Mouse (Mus musculus) limb, embryonic 15.5 days (tissue): ENCODE measurements around the gene Ctnna3. TPM values are rescaled to one million over a fixed set of nuclear protein-coding genes. Genes with fewer than 3 reads are reported as not detected.

Experiments
- ATAC-seq: fragments of 200-750 bp; cut with Nextera tagmentation; 2 replicates; pipeline ENCODE4 v1.8.0; 2017; ENCODE audit warnings: low read depth, moderate TSS enrichment; ENCODE audit not compliant: insufficient number of reproducible peaks, low FRiP score, low TSS enrichment
- H3K27ac ChIP-seq: fragments of 300-500 bp; sonication (generic); 2 replicates; pipeline ENCODE4 v1.5.1; 2015; ENCODE audit warnings: moderate library complexity, mild to moderate bottlenecking, inconsistent platforms
- H3K27me3 ChIP-seq: fragments of 300-500 bp; sonication (generic); 2 replicates; pipeline ENCODE4 v1.6.1; 2015; ENCODE audit warnings: inconsistent platforms
- H3K36me3 ChIP-seq: fragments of 300-500 bp; sonication (generic); 2 replicates; pipeline ENCODE4 v1.6.1; 2015; ENCODE audit warnings: inconsistent platforms
- H3K4me1 ChIP-seq: fragments of 300-500 bp; sonication (generic); 2 replicates; pipeline ENCODE4 v1.6.1; 2015; ENCODE audit warnings: inconsistent platforms
- H3K4me2 ChIP-seq: fragments of 300-500 bp; sonication (generic); 2 replicates; pipeline ENCODE4 v1.6.1; 2015; ENCODE audit warnings: mild to moderate bottlenecking, inconsistent platforms
- H3K4me3 ChIP-seq: fragments of 300-500 bp; sonication (generic); 2 replicates; pipeline ENCODE4 v1.5.1; 2015; ENCODE audit warnings: mild to moderate bottlenecking, inconsistent platforms
- H3K9ac ChIP-seq: fragments of 300-500 bp; sonication (generic); 2 replicates; pipeline ENCODE4 v1.6.1; 2015; ENCODE audit warnings: inconsistent platforms
- H3K9me3 ChIP-seq: fragments of 300-500 bp; sonication (generic); 2 replicates; pipeline ENCODE4 v1.6.1; 2016; ENCODE audit warnings: inconsistent platforms
- WGBS: fragments of 180-500 bp; shearing (Covaris S2); methylation state at CpG from one replicate; pipeline ENCODE4 v1.1.7; 2015; 5-methylcytosine and 5-hydroxymethylcytosine counted together
- polyA plus RNA-seq: library from polyadenylated mRNA; unstranded; fragments of >200 nt; fragmentation: Nextera tagmentation; extraction: Ambion mirVana; gene quantifications from 2 replicates; pipeline ENCODE4 v1.2.1, GENCODE M21; 2015

The Ctnna3 gene
- polyA plus RNA-seq, 1 experiment from 2014 or later = 0.95 TPM

DNA sequence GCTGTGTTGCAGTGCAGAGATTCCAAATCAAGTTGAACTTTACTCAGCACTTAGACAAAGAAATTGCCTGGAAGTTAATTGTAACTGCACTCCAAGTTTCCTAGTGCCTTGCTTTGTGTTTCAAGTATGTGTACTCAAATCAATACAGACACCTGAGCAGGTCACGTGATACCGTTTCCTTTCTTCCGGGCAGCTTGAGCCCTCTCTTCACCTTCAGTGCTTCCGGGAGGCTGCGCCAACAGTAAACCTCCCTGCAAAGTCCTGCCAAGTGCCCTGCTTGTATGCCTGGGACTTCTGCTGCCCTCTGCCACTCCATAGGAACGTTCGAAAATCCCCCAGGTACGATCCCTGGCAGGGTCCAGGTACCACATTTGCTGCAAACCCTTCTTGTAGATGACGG is 223.0 kb downstream of the Ctnna3 start:
- Histone ChIP-seq H3K9ac (no peak overlapping the region), H3K36me3 (no peaks in the 10 kb centered on the region), H3K9me3 (no peaks in the 10 kb centered on the region), H3K27me3 (no peaks in the 10 kb centered on the region), H3K4me2 (no peak overlapping the region), H3K4me1 (no peaks in the 10 kb centered on the region), H3K4me3 (no peak overlapping the region), H3K27ac (no peak overlapping the region)
- WGBS = 70% methylated on average over 9 of the region's 9 CpGs
- ATAC-seq = no peak

DNA sequence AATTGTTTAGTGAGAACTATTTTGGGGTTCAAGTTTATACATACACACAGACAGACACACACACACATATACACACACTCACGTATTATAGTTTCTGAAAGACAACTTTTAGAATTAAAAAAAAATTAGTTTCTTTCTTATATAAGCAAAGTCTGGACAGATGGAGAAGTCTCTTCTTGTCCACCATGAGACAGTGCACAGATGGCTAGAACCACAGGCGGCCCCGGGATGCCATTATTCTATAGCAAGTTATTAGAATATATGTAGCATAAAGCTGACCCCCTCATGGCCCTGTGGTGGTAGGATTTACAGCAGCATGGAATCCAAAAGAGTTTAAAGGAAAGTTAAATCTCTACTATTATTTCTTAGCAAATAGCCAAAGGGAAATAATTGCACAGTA is 223.7 kb downstream of the Ctnna3 start:
- ATAC-seq = no peak
- no peaks in the 10 kb centered on the region for H3K9me3 ChIP-seq
- H3K4me2 ChIP-seq = no peak overlapping the region
- no peaks in the 10 kb centered on the region for H3K27me3 ChIP-seq
- H3K9ac ChIP-seq = no peak overlapping the region
- no peak overlapping the region for H3K27ac ChIP-seq
- H3K36me3 ChIP-seq = no peaks in the 10 kb centered on the region
- 90% methylated on average over 3 of the region's 3 CpGs for whole genome bisulfite sequencing
- no peak overlapping the region for H3K4me3 ChIP-seq
- H3K4me1 ChIP-seq = no peaks in the 10 kb centered on the region

DNA sequence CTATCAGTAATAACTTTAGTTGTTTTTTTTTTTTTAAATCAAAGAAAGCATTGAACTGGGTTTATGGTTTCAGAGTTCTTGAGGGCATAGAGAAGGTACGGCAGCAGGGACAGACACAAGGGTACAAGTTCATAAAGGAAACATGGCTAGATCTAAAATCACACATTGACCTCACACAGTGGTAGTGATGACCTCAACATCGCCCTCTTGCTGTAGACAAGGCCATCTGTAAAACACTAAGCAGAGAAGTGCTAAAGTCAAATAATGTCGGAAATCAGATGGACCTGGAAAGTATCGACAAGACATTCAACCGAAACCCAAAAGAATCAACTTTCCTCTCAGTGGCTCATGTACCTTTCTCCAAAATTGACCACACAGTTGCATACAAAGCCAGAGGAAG is 224.7 kb downstream of the Ctnna3 start:
- H3K9me3 ChIP-seq = no peaks in the 10 kb centered on the region
- no peaks in the 10 kb centered on the region for H3K36me3 ChIP-seq
- H3K4me1 ChIP-seq = no peaks in the 10 kb centered on the region
- H3K4me2 ChIP-seq = no peak overlapping the region
- no peak overlapping the region for H3K9ac ChIP-seq
- WGBS = 91% methylated on average over 5 of the region's 5 CpGs
- H3K4me3 ChIP-seq = no peak overlapping the region
- no peaks in the 10 kb centered on the region for H3K27me3 ChIP-seq
- ATAC-seq = no peak
- H3K27ac ChIP-seq = no peak overlapping the region

DNA sequence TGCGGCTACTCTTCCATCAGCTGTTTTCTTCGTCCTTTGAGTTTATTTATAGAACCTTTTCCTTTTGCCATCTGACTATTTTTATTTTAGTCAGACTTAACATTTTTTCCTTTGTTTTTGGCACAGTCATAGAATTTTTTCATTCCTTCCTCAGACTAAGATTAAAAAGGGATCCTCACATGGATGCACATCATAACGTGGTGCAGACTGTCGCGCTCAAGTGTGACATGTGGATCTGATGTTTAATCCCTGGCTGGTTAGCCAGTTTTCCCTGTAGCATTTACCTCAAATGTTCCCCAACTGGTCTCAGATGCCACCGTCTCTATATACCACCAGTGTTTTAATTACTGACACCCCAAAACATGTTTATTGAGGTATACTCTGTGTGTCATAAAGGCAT is 246.4 kb downstream of the Ctnna3 start:
- WGBS = 90% methylated on average over 6 of the region's 6 CpGs
- H3K27ac ChIP-seq = no peak overlapping the region
- no peak overlapping the region for H3K9ac ChIP-seq

DNA sequence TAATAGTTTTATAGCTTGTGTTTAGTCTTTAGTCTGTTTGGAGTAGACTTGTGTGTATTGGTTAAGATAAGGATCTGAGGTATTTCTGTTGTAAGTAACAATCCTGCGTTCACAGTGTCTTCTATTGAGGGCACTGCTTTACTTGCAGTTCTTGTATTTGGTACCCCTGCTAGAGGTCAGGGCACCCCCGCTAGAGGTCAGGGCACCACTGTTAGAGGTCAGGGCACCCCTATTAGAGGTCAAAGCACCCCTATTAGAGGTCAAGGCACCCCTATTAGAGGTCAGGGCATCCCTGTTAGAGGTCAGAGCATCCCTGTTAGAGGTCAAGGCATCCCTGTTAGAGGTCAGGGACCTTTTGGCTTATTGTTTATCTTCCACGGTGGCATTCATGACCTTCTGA is 259.3 kb downstream of the Ctnna3 start:
- Histone ChIP-seq H3K4me2 (no peak overlapping the region), H3K4me3 (no peak overlapping the region), H3K27me3 (no peaks in the 10 kb centered on the region), H3K4me1 (no peaks in the 10 kb centered on the region), H3K36me3 (no peaks in the 10 kb centered on the region), H3K27ac (no peak overlapping the region), H3K9me3 (no peaks in the 10 kb centered on the region), H3K9ac (no peak overlapping the region)
- WGBS = 35% methylated on average over 3 of the region's 3 CpGs
- ATAC-seq = no peak

More for the DNA sequence above, 246.4 kb downstream of the Ctnna3 start:
- ATAC-seq = no peak
- H3K9me3 ChIP-seq = no peaks in the 10 kb centered on the region
- H3K4me2 ChIP-seq = no peak overlapping the region
- no peaks in the 10 kb centered on the region for H3K27me3 ChIP-seq
- no peak overlapping the region for H3K4me3 ChIP-seq
- no peaks in the 10 kb centered on the region for H3K4me1 ChIP-seq
- H3K36me3 ChIP-seq = no peaks in the 10 kb centered on the region

DNA sequence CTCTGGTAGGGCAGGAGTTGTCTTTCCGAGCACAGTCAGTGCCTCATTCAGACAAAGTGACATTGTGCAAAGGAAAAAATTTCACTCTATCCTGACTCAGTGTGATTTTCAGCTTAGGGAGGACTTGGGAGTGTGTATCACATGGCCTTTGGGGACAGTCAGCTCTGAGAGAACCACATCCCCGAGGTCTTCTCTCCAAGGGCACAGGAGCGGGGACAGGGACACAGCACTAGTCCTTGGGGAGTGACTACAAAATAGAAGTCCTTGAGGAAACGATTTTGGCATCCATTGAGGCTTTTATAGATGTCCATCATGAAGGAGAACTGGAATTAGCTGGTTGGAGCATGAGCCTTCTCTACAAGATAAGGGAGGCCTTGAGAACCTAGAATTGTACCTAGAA is 259.8 kb downstream of the Ctnna3 start:
- no peaks in the 10 kb centered on the region for H3K9me3 ChIP-seq
- no peak overlapping the region for H3K9ac ChIP-seq
- no peak for ATAC-seq
- H3K27ac ChIP-seq = no peak overlapping the region
- no peak overlapping the region for H3K4me3 ChIP-seq
- no peaks in the 10 kb centered on the region for H3K27me3 ChIP-seq
- WGBS = 69% methylated on average over 4 of the region's 4 CpGs
- no peak overlapping the region for H3K4me2 ChIP-seq
- no peaks in the 10 kb centered on the region for H3K4me1 ChIP-seq
- H3K36me3 ChIP-seq = no peaks in the 10 kb centered on the region

DNA sequence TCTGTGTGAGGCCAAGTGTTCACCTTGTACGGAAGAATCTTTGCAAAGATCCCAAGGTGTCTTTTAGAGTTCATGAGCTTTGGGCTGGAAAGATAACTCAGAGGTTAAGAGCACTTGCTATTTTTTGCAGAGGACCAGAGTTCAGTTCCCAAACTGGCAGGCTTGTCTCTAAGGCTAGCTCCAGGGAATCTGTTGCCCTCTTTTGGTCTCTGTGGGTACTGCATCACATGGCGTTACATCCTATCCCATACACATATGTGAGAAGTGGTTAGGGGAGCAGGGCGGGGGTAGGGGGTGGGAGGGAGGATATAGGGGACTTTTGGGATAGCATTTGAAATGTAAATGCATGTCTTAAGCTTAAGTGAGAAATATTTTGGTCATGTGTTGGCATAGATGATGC is 262.1 kb downstream of the Ctnna3 start:
- Histone ChIP-seq H3K4me2 (no peak overlapping the region), H3K27ac (no peak overlapping the region), H3K9me3 (no peaks in the 10 kb centered on the region), H3K27me3 (no peaks in the 10 kb centered on the region), H3K9ac (no peak overlapping the region), H3K36me3 (no peaks in the 10 kb centered on the region), H3K4me1 (no peaks in the 10 kb centered on the region), H3K4me3 (no peak overlapping the region)
- no peak for ATAC-seq
- WGBS = 48% methylated on average over 3 of the region's 3 CpGs

DNA sequence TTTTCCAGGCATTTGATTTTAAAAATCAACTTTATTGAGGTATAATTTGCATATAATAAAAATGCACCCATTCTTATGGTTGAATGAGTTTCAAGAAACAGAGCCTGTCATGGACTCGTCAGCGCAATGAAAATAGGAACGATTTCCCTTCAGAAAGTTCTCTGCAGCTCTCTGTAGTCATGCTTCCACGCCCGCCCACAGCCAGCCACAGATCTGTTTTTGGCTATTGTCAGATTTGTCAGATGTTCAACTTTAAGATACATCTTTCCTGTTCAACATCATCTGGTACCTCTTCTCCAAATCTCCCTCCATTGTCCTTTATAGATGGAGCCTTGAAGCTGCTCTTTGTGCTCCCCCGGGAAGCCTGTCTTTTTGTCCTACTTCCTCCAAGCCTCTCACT is 280.3 kb downstream of the Ctnna3 start:
- H3K27me3 ChIP-seq = no peaks in the 10 kb centered on the region
- H3K36me3 ChIP-seq = no peaks in the 10 kb centered on the region
- H3K27ac ChIP-seq = no peak overlapping the region
- ATAC-seq = no peak
- H3K4me2 ChIP-seq = no peak overlapping the region
- no peaks in the 10 kb centered on the region for H3K9me3 ChIP-seq
- 93% methylated on average over 6 of the region's 6 CpGs for WGBS
- H3K9ac ChIP-seq = no peak overlapping the region
- no peak overlapping the region for H3K4me3 ChIP-seq
- no peaks in the 10 kb centered on the region for H3K4me1 ChIP-seq

DNA sequence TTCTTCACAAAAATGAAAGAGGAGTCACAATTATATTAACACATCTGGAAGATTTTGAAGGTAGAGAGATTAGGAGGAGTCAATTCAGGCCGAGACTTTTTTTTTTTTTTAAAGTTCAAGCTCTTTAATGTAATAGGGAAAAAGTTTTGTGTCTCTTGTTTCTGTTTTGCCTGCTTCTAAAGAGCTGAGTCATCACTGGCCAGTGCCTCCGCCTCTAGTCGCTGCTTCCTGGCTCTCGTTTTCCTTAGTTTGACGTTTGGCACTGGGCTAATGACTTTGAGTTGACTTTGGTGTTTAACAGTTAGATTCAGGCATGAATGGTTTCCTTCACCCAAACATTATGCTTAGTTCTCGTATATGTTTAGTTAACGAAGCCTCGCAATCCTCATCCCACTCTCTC is 282.6 kb downstream of the Ctnna3 start:
- no peak for ATAC-seq
- Histone ChIP-seq H3K36me3 (no peaks in the 10 kb centered on the region), H3K4me1 (no peaks in the 10 kb centered on the region), H3K27me3 (no peaks in the 10 kb centered on the region), H3K4me2 (no peak overlapping the region), H3K9me3 (no peaks in the 10 kb centered on the region), H3K4me3 (no peak overlapping the region), H3K27ac (no peak overlapping the region), H3K9ac (no peak overlapping the region)
- WGBS = 59% methylated on average over 8 of the region's 8 CpGs

DNA sequence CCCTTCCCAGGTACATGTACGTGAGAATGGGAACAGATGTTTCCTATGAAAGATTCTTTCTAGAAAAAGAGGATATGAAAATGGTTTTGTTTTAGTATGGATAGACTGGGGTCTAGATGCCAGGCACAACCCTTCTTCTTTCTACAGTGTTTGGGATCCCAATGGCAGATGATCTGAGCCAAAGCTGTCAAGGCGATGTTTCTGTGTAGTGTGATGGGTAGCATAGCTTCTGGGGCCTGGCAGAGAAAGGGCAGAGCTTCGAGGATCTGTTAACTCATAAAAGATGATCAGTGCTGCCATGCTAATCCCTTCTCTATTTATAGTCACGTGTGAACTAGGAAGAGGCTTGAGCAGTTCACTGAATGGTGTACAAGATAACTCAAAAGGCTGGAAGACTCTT is 284.3 kb downstream of the Ctnna3 start:
- 62% methylated on average over 4 of the region's 4 CpGs for WGBS
- Histone ChIP-seq H3K4me3 (no peak overlapping the region), H3K9me3 (no peaks in the 10 kb centered on the region), H3K9ac (no peak overlapping the region), H3K27ac (no peak overlapping the region), H3K36me3 (no peaks in the 10 kb centered on the region), H3K4me1 (no peaks in the 10 kb centered on the region), H3K27me3 (no peaks in the 10 kb centered on the region), H3K4me2 (no peak overlapping the region)
- ATAC-seq = no peak

DNA sequence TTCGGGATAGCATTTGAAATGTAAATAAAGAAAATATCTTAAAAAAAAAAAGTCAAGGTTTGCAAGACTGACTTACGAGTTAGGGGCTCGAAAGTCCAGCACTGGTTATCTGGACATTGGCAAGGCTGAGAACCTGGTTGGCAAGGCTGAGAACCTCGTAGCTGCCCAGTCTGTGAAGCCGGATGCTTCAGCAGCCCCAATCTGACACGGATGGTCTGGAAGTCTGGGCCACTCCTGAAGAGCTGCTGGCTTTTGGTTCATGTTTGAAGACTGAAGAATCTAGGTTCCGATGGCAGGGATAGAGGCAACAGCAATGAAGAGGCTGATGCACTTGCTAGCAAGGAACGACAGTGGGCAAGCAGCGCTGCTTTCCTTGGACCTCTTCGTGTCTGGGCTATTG is 339.0 kb downstream of the Ctnna3 start:
- no peaks in the 10 kb centered on the region for H3K36me3 ChIP-seq
- no peaks in the 10 kb centered on the region for H3K4me1 ChIP-seq
- ATAC-seq = no peak
- no peaks in the 10 kb centered on the region for H3K27me3 ChIP-seq
- no peak overlapping the region for H3K27ac ChIP-seq
- 90% methylated on average over 10 of the region's 10 CpGs for WGBS
- H3K4me3 ChIP-seq = no peak overlapping the region
- H3K9ac ChIP-seq = no peak overlapping the region
- H3K4me2 ChIP-seq = no peak overlapping the region
- no peaks in the 10 kb centered on the region for H3K9me3 ChIP-seq

DNA sequence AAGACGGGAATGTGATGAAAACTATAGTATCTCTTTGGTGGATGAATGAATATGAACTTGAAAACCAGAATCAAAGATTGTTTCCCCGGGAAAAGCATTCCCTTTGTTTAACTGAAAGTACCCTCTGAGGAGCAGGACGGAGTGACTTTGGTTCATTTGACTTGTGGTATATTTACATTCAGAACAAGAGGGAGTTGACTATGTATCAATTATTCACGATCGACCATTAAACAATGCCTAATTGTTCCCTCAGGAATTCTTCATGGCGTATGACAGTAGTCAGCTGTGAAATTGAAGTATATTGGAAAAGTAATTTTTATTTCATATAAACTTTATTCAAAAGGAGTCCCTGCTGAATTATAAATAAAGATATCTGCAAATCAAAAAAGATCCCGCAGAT is 341.8 kb downstream of the Ctnna3 start:
- Histone ChIP-seq H3K4me2 (no peak overlapping the region), H3K9me3 (no peaks in the 10 kb centered on the region), H3K9ac (no peak overlapping the region), H3K27me3 (no peaks in the 10 kb centered on the region), H3K36me3 (no peaks in the 10 kb centered on the region), H3K4me3 (no peak overlapping the region), H3K27ac (no peak overlapping the region), H3K4me1 (no peaks in the 10 kb centered on the region)
- ATAC-seq = no peak
- WGBS = 81% methylated on average over 7 of the region's 7 CpGs

DNA sequence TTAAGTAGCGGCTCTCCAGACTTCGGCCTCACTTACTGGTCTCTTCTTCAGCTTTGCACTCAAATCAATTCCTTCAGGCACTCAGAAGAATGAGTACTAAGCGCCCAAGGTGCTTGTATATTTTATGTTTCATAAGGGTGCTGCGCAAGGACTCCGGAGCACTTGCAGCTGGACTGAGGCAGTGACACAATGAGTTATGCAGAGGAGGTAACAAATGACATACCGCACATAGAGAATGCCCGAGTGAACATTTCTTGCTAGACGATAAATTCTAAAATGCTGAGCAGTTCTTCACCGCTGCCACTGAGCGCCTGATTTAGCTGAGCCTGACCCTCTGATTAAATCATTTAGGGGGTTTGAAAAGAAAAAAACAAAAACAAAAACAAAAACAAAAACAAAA is 342.2 kb downstream of the Ctnna3 start:
- H3K9me3 ChIP-seq = no peaks in the 10 kb centered on the region
- H3K27ac ChIP-seq = no peak overlapping the region
- no peak overlapping the region for H3K4me2 ChIP-seq
- H3K27me3 ChIP-seq = no peaks in the 10 kb centered on the region
- 89% methylated on average over 10 of the region's 10 CpGs for WGBS
- no peaks in the 10 kb centered on the region for H3K36me3 ChIP-seq
- H3K4me1 ChIP-seq = no peaks in the 10 kb centered on the region
- H3K4me3 ChIP-seq = no peak overlapping the region
- H3K9ac ChIP-seq = no peak overlapping the region
- no peak for ATAC-seq
